Mouse (Mus musculus): ENCODE data around the gene Gm6525.

GRCm38 (mm10) chr3:84207366-84207765 is 33.5 kb downstream of the Gm6525 start:
- no peak for TF ChIP-seq CTCF (IDR thresholded peaks at IDR 0.05; ENCODE audit: low read depth, low read length)
- no peak for TF ChIP-seq POLR2A (IDR thresholded peaks at IDR 0.05; ENCODE audit: extremely low read depth, insufficient read depth, low read length)
